Mouse (Mus musculus) ES-Bruce4 (cell line): ENCODE results near the gene Pxylp1. TPM values are rescaled to one million over a fixed set of nuclear protein-coding genes. Genes with fewer than 3 reads are reported as not detected.

Experiments used
- H3K27ac ChIP-seq: 2 replicates; pipeline ENCODE4 v1.5.1; 2012; ENCODE audit warnings: low read length, inconsistent platforms; ENCODE audit not compliant: insufficient read depth
- H3K27me3 ChIP-seq: 2 replicates; pipeline ENCODE4 v1.6.1; 2012; ENCODE audit warnings: mild to moderate bottlenecking, low read length, inconsistent platforms; ENCODE audit not compliant: control insufficient read depth, poor library complexity, insufficient read depth, severe bottlenecking
- H3K36me3 ChIP-seq: 2 replicates; pipeline ENCODE4 v1.6.1; 2012; ENCODE audit warnings: inconsistent platforms, mild to moderate bottlenecking, low read length, moderate library complexity; ENCODE audit not compliant: control insufficient read depth, poor library complexity, insufficient read depth, severe bottlenecking
- H3K4me1 ChIP-seq: one replicate; pipeline ENCODE4 v1.8.1; 2011; ENCODE audit warnings: low read length; ENCODE audit not compliant: control insufficient read depth, insufficient read depth
- H3K4me3 ChIP-seq: 2 replicates; pipeline ENCODE4 v1.5.1; 2011; ENCODE audit warnings: low read depth, mild to moderate bottlenecking, low read length
- H3K9ac ChIP-seq: 2 replicates; pipeline ENCODE4 v1.6.1; 2012; ENCODE audit warnings: low read depth, mild to moderate bottlenecking, inconsistent platforms; ENCODE audit not compliant: poor library complexity, severe bottlenecking
- H3K9me3 ChIP-seq: replicated peaks from 2 replicates; pipeline ENCODE4 v1.6.1; 2012; ENCODE audit warnings: mild to moderate bottlenecking, low read length, inconsistent platforms; ENCODE audit not compliant: control insufficient read depth, poor library complexity, insufficient read depth, severe bottlenecking
- CTCF ChIP-seq: IDR thresholded peaks from one replicate; pipeline ENCODE4 v1.8.1; 2011; ENCODE audit warnings: low read depth, low read length
- EP300 ChIP-seq: IDR thresholded peaks from 2 replicates; pipeline ENCODE4 v1.6.1; 2011; ENCODE audit warnings: low read depth, low read length; ENCODE audit not compliant: insufficient read depth
- POLR2A ChIP-seq: IDR thresholded peaks from one replicate; pipeline ENCODE4 v1.8.1; 2011; ENCODE audit warnings: low read length; ENCODE audit not compliant: insufficient read depth
- polyA plus RNA-seq: library from polyadenylated mRNA; stranded (reverse); fragments of >200 nt; gene quantifications from 2 replicates; pipeline ENCODE4 v1.2.4, GENCODE M21; 2011; ENCODE audit warnings: low read depth; ENCODE audit not compliant: missing spikeins, insufficient read depth, insufficient read length

Gene Pxylp1
- polyA plus RNA-seq, 1 experiment: 7.1 TPM

DNA sequence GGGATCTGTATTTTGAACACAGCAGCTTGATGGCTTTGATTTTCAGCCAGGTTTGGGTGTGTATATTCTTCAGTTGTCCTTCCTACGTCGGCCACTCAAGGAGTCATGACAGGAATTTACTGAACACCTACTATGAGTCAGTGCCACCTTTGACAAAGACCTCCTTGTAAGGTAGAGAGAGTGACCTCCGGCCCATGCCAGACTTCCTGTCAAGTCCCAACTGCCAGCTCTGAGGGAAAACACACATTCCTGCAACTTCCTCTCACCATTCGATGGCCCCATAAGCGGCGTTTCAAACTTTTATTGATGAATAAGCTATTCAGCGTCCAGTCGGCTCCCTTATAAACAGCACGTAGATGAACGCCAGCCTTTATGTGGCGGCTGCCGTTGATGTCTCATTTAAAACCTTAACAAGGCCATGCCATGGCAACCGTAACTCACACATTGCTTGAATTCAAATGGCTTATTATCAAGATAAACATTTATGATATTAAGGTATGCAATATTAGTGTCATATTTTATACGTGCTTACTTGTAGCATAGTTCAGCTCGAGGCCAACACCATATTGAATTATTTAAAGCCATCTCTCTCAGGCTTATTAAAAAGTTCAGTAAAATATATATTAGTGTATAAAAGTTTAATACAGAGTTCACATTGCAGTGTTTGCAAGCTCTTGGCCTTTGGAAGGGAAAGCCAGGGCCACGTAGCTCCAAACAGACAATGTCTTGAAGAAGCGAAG, 31.3 kb upstream of the Pxylp1 start:
- no peak overlapping the region for H3K27ac ChIP-seq
- TF ChIP-seq POLR2A: no peak
- no peak for TF ChIP-seq CTCF
- no peak for TF ChIP-seq EP300

DNA sequence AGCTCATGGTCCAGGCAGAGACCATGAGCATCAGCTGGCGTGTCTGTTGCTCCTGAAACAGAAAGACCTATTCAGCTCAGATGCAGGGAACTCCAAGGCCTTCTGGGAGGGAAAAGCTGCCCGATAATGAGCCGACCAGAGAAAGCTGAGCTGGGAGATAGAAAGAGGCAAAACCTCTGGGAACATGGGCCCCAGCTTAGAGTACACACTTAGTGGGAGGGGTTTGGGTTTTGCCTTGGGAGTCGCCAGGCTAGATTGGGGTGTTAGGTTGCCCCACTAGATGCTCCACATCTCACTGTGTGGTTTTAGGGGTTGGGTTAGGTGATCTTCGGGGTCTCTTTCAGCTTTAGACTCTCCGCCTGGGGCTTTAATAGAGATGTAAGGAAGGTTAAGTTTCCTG, 30.6 kb upstream of the Pxylp1 start:
- Histone ChIP-seq H3K4me3 (no peak overlapping the region), H3K27ac (no peak overlapping the region), H3K27me3 (no peaks in the 10 kb centered on the region), H3K9ac (no peak overlapping the region), H3K4me1 (no peaks in the 10 kb centered on the region), H3K36me3 (no peaks in the 10 kb centered on the region), H3K9me3 (no peaks in the 10 kb centered on the region)
- no peak for TF ChIP-seq EP300
- TF ChIP-seq POLR2A: no peak
- no peak for TF ChIP-seq CTCF

More for the DNA sequence above, 31.3 kb upstream of the Pxylp1 start:
- H3K4me3 ChIP-seq: no peak overlapping the region
- H3K9ac ChIP-seq: no peak overlapping the region
- no peaks in the 10 kb centered on the region for H3K27me3 ChIP-seq
- H3K4me1 ChIP-seq: no peaks in the 10 kb centered on the region
- no peaks in the 10 kb centered on the region for H3K9me3 ChIP-seq
- H3K36me3 ChIP-seq: no peaks in the 10 kb centered on the region

DNA sequence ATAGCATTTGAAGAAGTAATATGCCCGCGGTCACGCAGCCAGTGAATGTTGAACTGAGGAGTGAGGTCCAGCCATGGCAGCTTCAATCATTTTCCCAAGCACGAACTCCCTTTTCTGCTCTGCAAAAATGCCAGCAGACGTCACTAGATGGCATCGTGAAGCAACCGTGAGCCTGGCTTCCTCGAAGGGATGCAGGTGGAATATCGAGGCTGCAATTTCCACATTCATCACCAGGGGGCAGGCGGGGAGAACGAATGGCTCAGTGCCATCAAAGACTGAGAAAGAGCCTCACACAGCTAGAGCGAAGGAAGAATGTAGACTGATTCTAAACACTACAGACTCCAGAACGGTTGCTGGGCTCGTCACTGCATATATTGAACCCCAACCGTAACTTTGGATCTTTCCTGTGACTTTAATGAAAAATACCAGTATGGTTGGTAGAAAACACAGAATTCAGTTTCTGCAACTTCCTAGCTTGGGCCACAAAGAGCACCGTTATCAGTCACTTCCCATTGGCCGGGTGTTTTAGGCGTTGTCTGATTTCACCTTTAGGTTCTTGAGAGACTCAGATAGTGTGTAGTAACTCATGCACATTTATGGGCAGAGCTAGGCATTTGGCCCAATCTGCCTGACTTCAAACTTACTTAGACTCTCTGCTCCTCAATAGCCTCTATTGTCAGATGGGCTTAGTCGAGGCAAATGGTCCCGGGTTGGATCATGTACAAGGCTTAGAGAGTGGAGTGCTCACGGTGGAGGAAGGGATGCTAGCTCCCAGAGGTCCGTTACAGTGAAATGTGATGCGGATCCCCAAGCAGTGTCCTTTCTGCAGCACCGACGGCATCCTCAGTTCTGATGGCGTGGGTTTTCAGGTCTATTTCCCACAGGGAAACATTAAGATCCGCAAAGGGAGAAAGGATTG, 24.4 kb upstream of the Pxylp1 start:
- Histone ChIP-seq H3K27ac (no peak overlapping the region), H3K9me3 (no peaks in the 10 kb centered on the region), H3K4me3 (no peak overlapping the region), H3K27me3 (no peaks in the 10 kb centered on the region), H3K9ac (no peak overlapping the region), H3K36me3 (no peaks in the 10 kb centered on the region), H3K4me1 (no peaks in the 10 kb centered on the region)
- TF ChIP-seq EP300 (0 out of 2 replicates have a peak, but pooled peaks have one; percentile 29), CTCF (peak; percentile 100), POLR2A (no peak)

DNA sequence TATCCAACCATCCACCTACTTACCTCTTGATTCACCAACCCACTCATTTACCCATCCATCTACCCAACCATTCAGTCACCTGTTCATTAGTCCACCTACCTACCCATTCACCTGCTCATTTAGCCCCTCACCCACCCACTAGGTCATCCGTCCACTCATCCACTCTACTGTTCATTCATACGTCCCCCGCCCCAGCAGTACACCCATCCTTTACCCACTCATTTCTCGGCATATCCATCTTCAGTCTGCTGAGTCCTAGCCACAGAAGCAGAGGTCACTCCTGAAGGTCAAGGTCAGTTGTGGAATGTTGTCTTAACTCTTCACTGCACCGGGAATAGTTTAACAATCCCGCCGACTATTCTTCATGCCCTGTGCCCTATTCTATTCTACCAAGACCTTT, 23.6 kb upstream of the Pxylp1 start:
- Histone ChIP-seq H3K9me3 (no peaks in the 10 kb centered on the region), H3K9ac (no peak overlapping the region), H3K27me3 (no peaks in the 10 kb centered on the region), H3K36me3 (no peaks in the 10 kb centered on the region), H3K4me3 (no peak overlapping the region), H3K27ac (no peak overlapping the region), H3K4me1 (no peaks in the 10 kb centered on the region)
- TF ChIP-seq CTCF (no peak), POLR2A (no peak), EP300 (no peak)

DNA sequence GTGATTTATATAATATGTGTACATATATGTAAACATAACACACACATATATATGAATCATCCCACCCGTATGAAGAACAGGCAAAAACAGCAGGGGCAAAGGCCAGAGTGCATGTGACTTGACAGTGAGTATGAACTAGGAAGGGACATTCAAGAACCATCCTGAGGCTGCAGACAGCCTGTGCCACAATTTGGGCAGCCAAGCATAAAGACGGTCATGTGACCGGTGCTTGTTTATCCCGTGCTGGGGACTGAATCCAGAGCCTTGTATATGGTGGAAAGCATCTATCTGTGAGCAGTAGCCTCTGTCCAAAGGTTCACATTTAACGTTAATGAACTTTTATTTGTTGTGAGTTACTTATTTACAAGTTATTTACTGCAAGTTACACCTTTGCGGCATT, 22.4 kb upstream of the Pxylp1 start:
- H3K4me1 ChIP-seq: no peaks in the 10 kb centered on the region
- no peaks in the 10 kb centered on the region for H3K36me3 ChIP-seq
- no peaks in the 10 kb centered on the region for H3K9me3 ChIP-seq
- H3K27me3 ChIP-seq: no peaks in the 10 kb centered on the region
- TF ChIP-seq POLR2A (no peak), EP300 (no peak), CTCF (no peak)
- no peak overlapping the region for H3K9ac ChIP-seq
- H3K4me3 ChIP-seq: no peak overlapping the region
- H3K27ac ChIP-seq: no peak overlapping the region

DNA sequence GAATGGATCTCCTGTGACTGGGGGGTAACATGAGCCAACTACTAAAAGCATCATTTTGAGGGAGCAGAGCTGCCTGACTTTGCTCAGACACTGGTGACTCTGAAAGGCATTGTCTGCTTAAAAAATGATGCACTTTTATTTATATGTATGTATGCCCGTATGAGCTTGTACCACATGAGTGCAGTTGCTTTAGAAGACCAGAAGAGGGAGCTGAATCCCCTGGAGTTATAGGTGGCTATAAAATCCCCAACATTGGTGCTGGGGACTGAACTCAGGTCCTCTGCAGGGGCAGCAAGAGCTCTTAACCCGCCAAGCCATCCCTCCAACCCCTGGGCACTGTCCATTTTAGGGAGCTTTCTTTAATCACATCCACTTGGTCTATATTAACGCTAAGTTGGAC, 21.5 kb upstream of the Pxylp1 start:
- H3K27ac ChIP-seq: no peak overlapping the region
- no peaks in the 10 kb centered on the region for H3K9me3 ChIP-seq
- H3K9ac ChIP-seq: no peak overlapping the region
- H3K4me1 ChIP-seq: no peaks in the 10 kb centered on the region
- H3K4me3 ChIP-seq: no peak overlapping the region
- peak; percentile 30 for TF ChIP-seq CTCF
- TF ChIP-seq POLR2A: no peak
- no peaks in the 10 kb centered on the region for H3K27me3 ChIP-seq
- no peaks in the 10 kb centered on the region for H3K36me3 ChIP-seq
